Mouse (Mus musculus) kidney, adult 9 months (tissue): ENCODE measurements at regions not wholly inside any gene's neighbourhood (a gene's known extent, or its start where the extent isn't known, plus 50 kb on each side); places are given as distances from the start of the nearest gene placed in this dataset.
"Not testable (repeated sequence)": the region's sequence is repeated elsewhere in the genome, so short reads cannot be mapped to it uniquely, and the experiment has no call there.

Experiments used
- DNase-seq: peaks from one replicate; pipeline ENCODE4 v3.0.0; 2022

GRCm38 (mm10) chr2:128270377-128271129, 144.7 kb downstream of the Bcl2l11 start:
- no peak for DNase-seq

GRCm38 (mm10) chr2:128272789-128273188, 147.0 kb downstream of the Bcl2l11 start:
- peak; percentile 25 for DNase-seq

- no peak for DNase-seq
Measured at GRCm38 (mm10) chr2:128273292-128273691, 147.5 kb downstream of the Bcl2l11 start.

- no peak for DNase-seq
Measured at GRCm38 (mm10) chr2:128276337-128276736, 150.5 kb downstream of the Bcl2l11 start.

- DNase-seq, result no peak
Measured at GRCm38 (mm10) chr2:128277387-128278123, 151.7 kb downstream of the Bcl2l11 start.

- no peak for DNase-seq
Measured at GRCm38 (mm10) chr2:128278124-128278432, 152.2 kb downstream of the Bcl2l11 start.

- peak; percentile 20 for DNase-seq
Measured at GRCm38 (mm10) chr2:128278608-128279081, 152.8 kb downstream of the Bcl2l11 start.

- DNase-seq, result no peak
Measured at GRCm38 (mm10) chr2:128279127-128279710, 153.4 kb downstream of the Bcl2l11 start.

- no peak for DNase-seq
Measured at GRCm38 (mm10) chr2:128282591-128282990, 156.8 kb downstream of the Bcl2l11 start.

GRCm38 (mm10) chr2:128284822-128285421, 159.1 kb downstream of the Bcl2l11 start:
- DNase-seq, result peak; percentile 84

- no peak for DNase-seq
Measured at GRCm38 (mm10) chr2:128285457-128285856, 159.6 kb downstream of the Bcl2l11 start.

GRCm38 (mm10) chr2:128288138-128288551, 162.3 kb downstream of the Bcl2l11 start:
- DNase-seq, result no peak

- no peak for DNase-seq
Measured at GRCm38 (mm10) chr2:128290609-128291008, 164.8 kb downstream of the Bcl2l11 start.

GRCm38 (mm10) chr2:128294610-128295009, 168.8 kb downstream of the Bcl2l11 start:
- DNase-seq, result no peak

- no peak for DNase-seq
Measured at GRCm38 (mm10) chr2:128295018-128295424, 169.2 kb downstream of the Bcl2l11 start.

- no peak for DNase-seq
Measured at GRCm38 (mm10) chr2:128295726-128296234, 169.9 kb downstream of the Bcl2l11 start.

GRCm38 (mm10) chr2:128296423-128296822, 170.6 kb downstream of the Bcl2l11 start:
- not testable (repeated sequence) for DNase-seq

- DNase-seq, result no peak
Measured at GRCm38 (mm10) chr2:128296897-128297296, 171.1 kb downstream of the Bcl2l11 start.

GRCm38 (mm10) chr2:128297821-128298220, 172.0 kb downstream of the Bcl2l11 start:
- no peak for DNase-seq

GRCm38 (mm10) chr2:128298996-128299395, 173.2 kb downstream of the Bcl2l11 start:
- DNase-seq, result no peak

- DNase-seq, result no peak
Measured at GRCm38 (mm10) chr2:128301709-128302108, 175.9 kb downstream of the Bcl2l11 start.

GRCm38 (mm10) chr2:128304063-128304712, 178.3 kb downstream of the Bcl2l11 start:
- DNase-seq, result no peak

- DNase-seq, result no peak
Measured at GRCm38 (mm10) chr2:128306693-128307092, 180.9 kb downstream of the Bcl2l11 start.
